Mouse (Mus musculus) hindbrain, postnatal 0 days (tissue): Measurements from ENCODE around the gene Ctnnal1. TPM values are rescaled to one million over a fixed set of nuclear protein-coding genes. Genes with fewer than 3 reads are reported as not detected.

Source experiments
- ATAC-seq: fragments of 200-750 bp; cut with Nextera tagmentation; 2 replicates; pipeline ENCODE4 v1.8.0; 2017; ENCODE audit warnings: mild to moderate bottlenecking, moderate TSS enrichment, moderate library complexity
- DNase-seq: peaks from one replicate; pipeline ENCODE4 v3.0.0-alpha.2; 2015; ENCODE audit warnings: low spot score
- H3K27ac ChIP-seq: fragments of 300-500 bp; sonication (generic); 2 replicates; pipeline ENCODE4 v1.5.1; 2014; ENCODE audit warnings: mild to moderate bottlenecking
- H3K27me3 ChIP-seq: fragments of 300-500 bp; sonication (generic); 2 replicates; pipeline ENCODE4 v1.6.1; 2014; ENCODE audit warnings: low read length, mixed read lengths; ENCODE audit not compliant: insufficient read depth
- H3K36me3 ChIP-seq: fragments of 300-500 bp; sonication (generic); 2 replicates; pipeline ENCODE4 v1.6.1; 2014; ENCODE audit warnings: low read length, mixed read lengths; ENCODE audit not compliant: insufficient read depth
- H3K4me1 ChIP-seq: fragments of 300-500 bp; sonication (generic); 2 replicates; pipeline ENCODE4 v1.6.1; 2014; ENCODE audit warnings: antibody characterized with exemption, low read length, mixed read lengths; ENCODE audit not compliant: insufficient read depth
- H3K4me2 ChIP-seq: fragments of 300-500 bp; sonication (generic); 2 replicates; pipeline ENCODE4 v1.6.1; 2014; ENCODE audit warnings: low read depth, mild to moderate bottlenecking, low read length, moderate library complexity, mixed read lengths
- H3K4me3 ChIP-seq: fragments of 300-500 bp; sonication (generic); 2 replicates; pipeline ENCODE4 v1.5.1; 2014; ENCODE audit warnings: low read length
- H3K9ac ChIP-seq: fragments of 300-500 bp; sonication (generic); replicated peaks from 2 replicates; pipeline ENCODE4 v1.6.1; 2014; ENCODE audit warnings: mild to moderate bottlenecking, low read length, moderate library complexity, mixed read lengths
- H3K9me3 ChIP-seq: fragments of 300-500 bp; sonication (generic); 2 replicates; pipeline ENCODE4 v1.6.1; 2016; ENCODE audit warnings: low read length, mixed read lengths
- CTCF ChIP-seq: IDR thresholded peaks from 2 replicates; pipeline ENCODE4 v1.5.1; 2016; ENCODE audit warnings: antibody characterized with exemption, control low read depth, low read depth
- WGBS: fragments of 180-500 bp; shearing (Covaris S2); extraction: QIAGEN DNeasy Blood & Tissue Kit; methylation state at CpG from one replicate; pipeline ENCODE4 v1.1.7; 2014; 5-methylcytosine and 5-hydroxymethylcytosine counted together
- microRNA counts: library from miRNA; unstranded; fragments of <30 nt; microRNA quantifications from one replicate; lab custom pipeline; 2015
- microRNA-seq, 2 experiments: library from miRNA; unstranded; fragments of <30 nt; microRNA quantifications; one replicate each; pipeline ENCODE4; 2016
- polyA plus RNA-seq: library from polyadenylated mRNA; unstranded; fragments of >200 nt; fragmentation: Nextera tagmentation; extraction: Ambion mirVana; gene quantifications from 2 replicates; pipeline ENCODE4 v1.2.1, GENCODE M21; 2015
- total RNA-seq: library from RNA; depleted of rRNA; stranded (reverse); fragments of >200 nt; gene quantifications from 2 replicates; pipeline ENCODE4 v1.2.3, GENCODE M21; 2014; rRNA removed

The Ctnnal1 gene
- total and polyA plus RNA-seq, 2 experiments from 2014 or later = 16.3 to 17.8 TPM

GRCm38 (mm10) chr4:56768913-56769312 lies 96.1 kb downstream of the Ctnnal1 start:
- ATAC-seq = no peak
- 95% methylated on average over 7 of the region's 7 CpGs for WGBS

GRCm38 (mm10) chr4:56767861-56768284 lies 97.1 kb downstream of the Ctnnal1 start:
- H3K4me1 ChIP-seq = no peaks in the 10 kb centered on the region
- 76% methylated on average over 5 of the region's 5 CpGs for WGBS
- no peak overlapping the region for H3K4me3 ChIP-seq
- ATAC-seq (no peak), DNase-seq (no peak)
- H3K9ac ChIP-seq = no peak overlapping the region
- TF ChIP-seq CTCF = no peak
- H3K4me2 ChIP-seq = no peak overlapping the region
- no peaks in the 10 kb centered on the region for H3K9me3 ChIP-seq
- peaks cover 70% of the 10 kb centered on the region for H3K36me3 ChIP-seq
- H3K27me3 ChIP-seq = no peaks in the 10 kb centered on the region
- no peak overlapping the region for H3K27ac ChIP-seq

More at GRCm38 (mm10) chr4:56768913-56769312, 96.1 kb downstream of the Ctnnal1 start:
- no peak overlapping the region for H3K27ac ChIP-seq
- H3K4me1 ChIP-seq = no peaks in the 10 kb centered on the region
- H3K4me3 ChIP-seq = no peak overlapping the region
- no peak overlapping the region for H3K4me2 ChIP-seq
- no peak for TF ChIP-seq CTCF
- DNase-seq = no peak
- peaks cover 80% of the 10 kb centered on the region for H3K36me3 ChIP-seq
- no peak overlapping the region for H3K9ac ChIP-seq
- H3K9me3 ChIP-seq = no peaks in the 10 kb centered on the region
- no peaks in the 10 kb centered on the region for H3K27me3 ChIP-seq

MicroRNAs encoded within 50 kb of the gene (microRNA counts, 519-probe panel; counts per million panel counts)
- 2,924 counts per million, percentile 45 among the panel's probes with 10 or more counts for microRNA mmu-miR-32 (lab: Ali Mortazavi, UCI)

Small RNAs within 50 kb of the gene (microRNA-seq; reads per million reads assigned to microRNA genes)
- 309 to 327 reads per million in 2 experiments for gene Mir32

Other genes with a start within 250 kb of the Ctnnal1 start
- not detected in 2 replicates for gene Gm26657, start 125.1 kb downstream of the Ctnnal1 start, total RNA-seq
- not detected in 2 replicates for gene Gm26657, start 125.1 kb downstream of the Ctnnal1 start, polyA plus RNA-seq
- gene Actl7b, start 123.7 kb downstream of the Ctnnal1 start, total RNA-seq = 0.16 and 0.54 TPM in 2 replicates
- not detected in 2 replicates for gene Actl7b, start 123.7 kb downstream of the Ctnnal1 start, polyA plus RNA-seq
- gene Actl7a, start 121.8 kb downstream of the Ctnnal1 start, total RNA-seq = not detected in 2 replicates
- not detected in 2 replicates for gene Actl7a, start 121.8 kb downstream of the Ctnnal1 start, polyA plus RNA-seq
- gene Elp1, start 62.9 kb downstream of the Ctnnal1 start, total RNA-seq = 94.6 and 95.6 TPM in 2 replicates
- gene Elp1, start 62.9 kb downstream of the Ctnnal1 start, polyA plus RNA-seq = 41.6 and 44.2 TPM in 2 replicates
- 9.1 and 9.6 TPM in 2 replicates for gene Fam206a, start 62.8 kb downstream of the Ctnnal1 start, total RNA-seq
- gene Fam206a, start 62.8 kb downstream of the Ctnnal1 start, polyA plus RNA-seq = 9.4 and 9.7 TPM in 2 replicates
- 27.9 and 31.6 TPM in 2 replicates for gene Tmem245, start 82.2 kb upstream of the Ctnnal1 start, total RNA-seq
- 11.4 and 12.3 TPM in 2 replicates for gene Tmem245, start 82.2 kb upstream of the Ctnnal1 start, polyA plus RNA-seq
- gene Frrs1l, start 125.2 kb upstream of the Ctnnal1 start, total RNA-seq = 38.1 and 38.3 TPM in 2 replicates
- 21.8 and 22.5 TPM in 2 replicates for gene Frrs1l, start 125.2 kb upstream of the Ctnnal1 start, polyA plus RNA-seq